Mouse (Mus musculus) embryo, embryonic 9.5 days (tissue): ENCODE measurements around the gene Gm45808.
"Not testable (repeated sequence)": the region's sequence is repeated elsewhere in the genome, so short reads cannot be mapped to it uniquely, and the experiment has no call there.

Source experiments
- DNase-seq: peaks from one replicate; pipeline ENCODE4 v3.0.0-alpha.2; 2017; ENCODE audit errors: extremely low spot score

Gm45808 gene

DNA sequence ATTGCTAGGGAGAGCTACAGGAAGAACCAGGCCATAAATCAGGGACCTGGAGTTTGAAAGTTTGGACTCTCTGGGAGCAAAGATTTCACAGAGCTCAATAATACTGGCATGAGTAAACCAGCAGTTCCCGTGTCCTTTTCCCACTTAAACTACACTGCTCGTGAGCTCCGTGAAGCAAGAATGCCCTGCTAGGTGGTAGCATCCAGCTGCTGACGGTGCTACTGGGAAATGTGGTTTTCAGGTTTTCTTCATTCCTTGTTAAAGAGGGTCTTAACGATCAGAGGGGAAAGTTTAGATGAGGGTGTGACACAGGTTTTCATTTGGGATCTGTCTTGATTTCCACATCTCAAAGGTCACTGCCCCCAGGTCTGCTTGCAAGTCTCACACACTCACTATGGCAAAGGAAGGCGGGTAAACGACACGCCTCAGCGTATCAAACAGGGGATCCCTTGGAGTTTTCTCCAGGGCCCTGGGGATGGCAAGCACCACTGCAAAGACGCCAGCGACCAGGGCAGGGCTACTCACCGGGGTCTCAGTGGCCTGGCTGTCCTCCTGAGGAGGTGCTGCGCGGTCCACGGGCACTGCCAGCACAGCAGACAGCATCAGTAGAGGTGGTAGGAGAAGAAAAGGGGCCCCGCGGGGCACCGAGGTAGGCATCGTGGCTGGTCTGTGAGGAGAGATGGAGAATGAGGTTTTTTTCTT lies 22.7 kb upstream of the Gm45808 start:
- DNase-seq, result no peak

DNA sequence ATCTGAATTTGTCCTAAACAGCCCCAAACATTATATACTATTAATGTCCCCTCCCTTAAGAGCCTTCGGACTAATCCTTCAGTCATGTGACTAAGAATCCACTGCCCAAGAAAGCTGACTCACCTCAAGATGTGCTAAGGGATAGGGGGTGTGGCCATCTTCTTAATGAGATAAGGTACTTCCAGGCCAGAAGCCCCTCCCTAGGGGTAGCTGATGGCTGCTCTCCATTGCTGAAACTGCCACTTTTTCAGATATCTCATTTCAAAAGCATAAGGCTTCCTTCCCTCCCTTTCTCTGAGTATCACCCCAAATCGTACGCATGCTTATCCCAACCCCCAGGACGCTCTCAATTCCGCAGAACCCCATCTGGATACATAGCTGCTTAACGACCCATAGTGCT lies 21.9 kb upstream of the Gm45808 start:
- DNase-seq, result no peak

DNA sequence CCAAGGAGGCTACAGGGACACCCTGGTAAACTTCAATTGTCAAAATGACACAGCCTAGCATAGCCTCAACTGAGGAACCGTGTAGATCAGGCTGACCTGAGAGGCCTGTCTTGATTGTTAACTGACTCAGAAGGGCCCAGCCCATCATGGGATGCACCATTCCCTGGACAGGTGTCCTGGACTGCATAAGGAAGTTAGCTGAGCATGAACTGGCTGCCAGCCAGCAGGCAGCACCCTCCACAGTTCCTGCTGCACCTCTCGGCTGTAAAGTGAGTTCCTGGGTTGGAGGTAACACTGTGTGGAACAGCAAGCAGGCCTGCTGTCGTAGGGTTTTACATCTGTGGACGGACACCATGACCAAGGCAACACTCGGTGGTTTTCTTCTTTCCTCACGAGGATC lies 21.0 kb upstream of the Gm45808 start:
- no peak for DNase-seq

DNA sequence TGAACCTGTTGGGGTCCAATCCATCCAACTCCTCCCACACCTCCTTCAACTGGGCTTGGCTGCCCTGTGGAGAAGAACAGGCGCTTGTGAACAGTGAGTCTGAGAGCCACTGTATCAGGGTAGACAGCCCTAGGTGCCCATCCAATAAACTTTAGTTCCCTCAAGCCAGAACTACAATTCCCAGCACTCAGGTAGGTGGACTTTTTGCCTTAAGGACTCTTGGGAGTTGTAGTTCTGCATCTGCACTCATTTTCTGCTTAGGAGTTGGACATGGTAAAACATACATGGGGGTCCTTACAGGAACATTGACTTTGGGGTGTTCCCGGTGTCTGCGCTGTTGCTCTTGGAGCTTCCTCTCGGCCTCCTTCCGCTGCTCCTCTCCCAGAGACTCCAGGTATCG lies 11.8 kb upstream of the Gm45808 start:
- DNase-seq, result no peak

DNA sequence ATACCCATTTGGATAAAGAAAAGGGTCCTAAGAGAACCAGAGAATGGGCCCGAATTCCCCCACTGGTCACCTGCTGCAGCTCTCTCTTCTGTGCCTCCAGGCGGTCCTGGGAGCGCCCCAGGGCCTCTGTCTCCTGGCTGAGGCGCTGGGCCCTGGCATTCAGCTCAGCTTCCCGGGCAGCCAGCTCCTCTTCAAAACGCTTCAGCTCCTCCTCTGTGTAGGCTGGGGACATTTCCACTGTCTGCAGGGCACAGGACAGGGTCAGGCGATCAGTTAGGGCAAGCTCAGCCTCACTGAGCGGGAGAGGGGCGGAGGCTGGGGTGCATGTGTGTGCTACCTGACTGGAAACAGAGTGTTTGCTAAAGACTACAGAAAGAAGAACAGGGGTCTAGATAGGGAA lies 7.9 kb upstream of the Gm45808 start:
- no peak for DNase-seq

DNA sequence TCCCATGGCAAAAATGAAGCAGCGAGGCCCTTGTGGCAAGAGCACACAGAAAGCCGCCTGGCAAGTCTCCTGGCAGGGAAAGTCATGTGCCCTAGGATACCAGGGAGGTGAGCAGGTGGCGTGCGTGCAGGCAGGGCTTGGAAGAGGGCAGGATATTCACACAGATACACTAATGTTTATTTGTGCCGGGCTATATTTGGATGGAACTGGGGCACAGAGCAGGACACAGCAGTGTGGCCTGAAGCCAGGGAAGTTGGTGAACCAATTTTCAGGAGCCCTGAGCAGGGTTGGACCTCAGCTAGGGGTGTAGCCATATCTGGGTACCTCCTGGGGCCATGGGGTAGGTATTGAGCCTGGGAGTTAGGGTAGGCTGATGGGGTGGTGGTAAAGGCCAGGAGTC lies 6.3 kb upstream of the Gm45808 start:
- no peak for DNase-seq

DNA sequence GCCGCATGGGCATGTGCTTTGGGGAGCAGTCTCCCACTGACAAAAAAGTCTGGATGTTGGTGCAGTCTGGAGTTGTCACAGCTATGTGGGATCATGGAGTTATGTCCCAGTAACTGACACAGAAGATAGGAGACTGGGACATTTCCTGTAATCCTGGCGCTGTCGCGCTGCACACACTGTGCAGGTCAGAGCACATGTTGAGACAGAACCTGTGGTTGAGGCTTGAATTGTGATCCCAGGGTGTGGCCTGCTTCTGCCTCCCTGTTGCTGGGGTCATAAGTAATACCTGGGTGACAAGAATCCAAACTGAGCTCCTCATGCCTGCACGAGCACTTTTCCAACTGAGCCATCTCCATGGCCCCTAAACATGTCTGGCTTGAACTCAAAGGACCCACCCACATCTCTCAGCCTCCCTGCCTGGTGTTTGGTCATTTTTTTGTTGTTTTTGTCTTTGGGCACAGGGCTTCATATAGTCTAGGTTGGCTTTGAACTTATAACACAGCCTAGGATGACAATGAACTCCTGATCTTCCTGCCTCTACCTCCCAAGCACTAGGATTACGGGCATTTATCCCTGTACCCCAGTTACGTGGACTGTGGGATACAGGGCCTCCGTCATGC lies 5.7 kb upstream of the Gm45808 start:
- DNase-seq, result no peak

DNA sequence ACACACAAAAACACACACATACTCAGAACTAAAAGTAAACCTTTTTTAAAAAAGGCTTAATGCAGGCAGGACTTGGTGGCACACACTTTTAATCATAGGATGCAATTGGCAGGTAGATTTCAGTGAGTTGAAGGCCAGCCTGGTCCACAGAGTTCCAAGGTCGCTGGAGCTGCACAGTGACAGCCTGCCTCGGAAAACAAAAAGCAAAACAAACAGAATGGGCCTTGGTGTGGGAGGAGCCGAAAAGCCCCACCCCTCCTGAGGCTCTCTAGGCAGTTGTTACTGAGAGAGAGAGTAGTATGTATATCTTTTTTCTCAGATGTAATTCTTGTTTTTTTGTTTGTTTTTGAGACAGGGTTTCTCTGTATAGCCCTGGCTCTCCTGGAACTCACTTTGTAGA lies 4.7 kb upstream of the Gm45808 start:
- no peak for DNase-seq

DNA sequence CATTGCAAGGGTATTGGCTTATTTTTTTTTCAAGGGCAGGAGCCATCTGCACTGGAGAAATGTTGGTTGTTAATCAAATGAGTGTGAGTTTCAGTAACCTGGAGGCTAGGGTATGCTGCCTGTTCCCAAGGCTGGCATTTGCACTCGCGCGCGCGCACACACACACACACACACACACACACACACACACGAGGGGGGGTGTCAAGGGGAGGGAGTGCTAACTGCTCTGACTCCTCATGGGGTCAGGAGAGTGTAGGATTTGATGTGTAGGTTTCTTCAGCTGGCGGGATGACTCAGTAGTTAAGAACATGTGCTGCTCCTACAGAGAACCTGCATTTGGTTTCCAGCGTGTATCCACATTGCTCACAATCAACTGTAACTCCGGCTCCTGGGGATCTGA lies 4.2 kb upstream of the Gm45808 start:
- peak; percentile 52 for DNase-seq

DNA sequence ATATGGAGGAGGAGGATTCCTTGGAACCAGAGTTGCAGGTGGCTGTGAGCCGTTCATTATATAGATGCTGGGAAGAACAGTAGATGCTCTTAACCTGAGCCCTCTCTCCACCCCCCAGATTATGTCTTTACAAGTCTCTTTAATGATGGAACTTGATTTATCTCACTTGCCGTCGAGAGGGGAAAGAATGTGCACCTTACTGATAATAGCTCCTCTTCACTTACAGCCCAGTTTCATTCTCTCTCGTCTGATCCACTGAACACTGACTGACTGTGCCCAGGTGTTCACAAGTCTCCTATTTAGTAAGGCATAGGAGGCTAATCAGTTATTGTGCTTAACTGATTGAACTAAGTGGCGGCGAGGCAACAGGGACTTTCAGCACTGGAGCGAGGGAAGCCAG lies 3.0 kb upstream of the Gm45808 start:
- DNase-seq, result no peak

DNA sequence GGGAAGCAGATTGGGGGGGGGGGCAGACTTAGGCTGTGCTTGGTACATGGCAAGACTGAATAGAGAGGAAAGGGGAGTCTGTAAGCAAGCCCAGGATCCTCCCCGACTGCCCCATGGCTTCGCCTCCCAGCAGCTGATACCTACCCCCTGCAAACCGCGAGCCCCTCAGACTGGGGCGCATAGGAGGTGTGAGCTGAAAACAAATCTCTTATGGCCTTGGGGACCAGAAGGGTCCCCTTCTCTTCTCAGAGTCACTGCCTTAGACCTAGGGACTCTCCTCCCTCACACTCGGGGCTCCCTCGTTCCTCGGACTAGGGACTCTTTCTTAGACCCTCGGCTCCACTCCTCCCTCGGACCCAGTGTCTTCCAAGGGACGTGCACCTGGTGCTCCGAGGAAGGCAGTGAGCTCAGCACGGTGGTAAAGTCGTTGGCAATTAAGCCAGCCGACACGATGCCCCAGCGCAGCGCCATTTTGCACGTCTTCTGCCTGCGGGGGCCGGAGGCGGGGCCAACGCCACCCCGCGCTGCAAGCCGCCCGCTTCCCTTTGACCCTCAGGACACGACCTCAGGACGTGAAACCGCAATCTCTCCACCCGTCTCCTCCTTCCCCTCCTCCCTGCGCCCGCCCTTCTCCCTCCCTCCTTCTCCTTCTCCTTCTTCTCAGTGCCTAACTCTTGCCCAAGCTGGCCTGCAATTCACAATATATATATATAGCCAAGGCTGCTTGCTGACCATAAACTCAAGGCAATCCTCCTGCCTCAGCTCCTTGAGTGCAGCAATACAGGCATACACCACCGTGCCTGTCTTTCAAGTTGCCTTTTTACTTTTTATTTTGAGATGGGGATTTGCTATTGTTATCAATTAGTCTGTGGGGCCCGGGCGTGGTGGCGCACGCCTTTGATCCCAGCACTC lies 1.9 kb upstream of the Gm45808 start, which contains the start of gene Dhdh:
Dhdh (minus strand) TSS at position 513 of the 912 bp plus-strand sequence.
- peak; percentile 83 for DNase-seq

DNA sequence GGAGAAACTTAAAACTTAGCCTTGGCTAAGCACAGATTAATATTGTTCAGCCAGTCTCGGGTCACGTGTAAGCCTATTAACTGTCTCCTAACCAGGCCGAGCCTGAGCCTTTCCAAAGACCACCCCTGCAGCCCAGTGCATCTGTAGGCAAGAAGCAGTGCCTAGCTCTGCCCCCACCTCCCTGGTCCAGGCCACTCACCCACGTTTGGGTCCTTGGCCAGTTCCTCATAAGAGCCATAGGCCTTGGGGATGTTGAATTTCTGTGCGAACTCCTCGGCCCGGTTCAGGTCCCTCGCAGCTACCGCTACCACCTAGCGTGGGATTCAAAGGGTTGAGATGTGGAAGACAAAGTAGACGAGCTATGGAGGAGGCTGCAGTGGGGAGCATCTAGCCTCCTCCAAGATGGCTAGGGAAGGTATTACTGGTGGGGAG lies 1.3 kb upstream of the Gm45808 start:
- peak; percentile 49 for DNase-seq

DNA sequence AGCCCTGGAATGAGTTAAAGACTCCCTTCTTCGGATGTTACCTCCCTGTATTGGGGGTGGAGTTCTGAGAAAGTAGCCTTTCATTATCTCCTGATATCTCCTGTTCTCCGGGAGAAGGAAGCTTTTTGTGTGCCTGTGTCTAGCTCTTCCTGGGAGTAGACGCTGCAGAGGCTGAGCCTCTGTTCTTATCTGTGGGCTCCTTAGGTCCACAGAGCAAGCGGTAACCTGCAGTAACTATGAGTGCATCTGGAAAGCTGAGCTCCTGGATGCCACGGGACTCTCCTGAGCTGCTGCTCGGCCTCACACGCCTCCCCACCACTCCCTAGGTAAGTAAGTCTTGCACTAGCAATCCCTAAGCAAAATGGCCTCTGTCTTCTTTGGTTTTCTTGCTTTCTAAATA lies 453 bp downstream of the Gm45808 start:
- DNase-seq, result no peak

DNA sequence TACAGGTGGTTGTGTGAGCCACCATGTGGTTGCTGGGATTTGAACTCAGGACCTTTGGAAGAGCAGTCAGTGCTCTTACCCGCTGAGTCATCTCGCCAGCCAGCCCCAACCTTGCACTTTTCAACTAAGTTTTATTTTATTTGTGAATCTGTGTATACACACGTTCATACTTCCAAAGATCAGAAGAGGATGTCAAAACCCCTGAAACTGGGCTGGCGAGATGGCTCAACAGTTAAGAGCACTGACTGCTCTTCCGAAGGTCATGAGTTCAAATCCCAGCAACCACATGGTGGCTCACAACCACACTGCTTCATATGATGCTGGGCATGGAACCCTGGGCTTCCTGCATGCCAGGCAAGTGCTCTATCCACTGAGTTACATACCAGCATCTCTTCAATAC lies 1.6 kb downstream of the Gm45808 start:
- not testable (repeated sequence) for DNase-seq

DNA sequence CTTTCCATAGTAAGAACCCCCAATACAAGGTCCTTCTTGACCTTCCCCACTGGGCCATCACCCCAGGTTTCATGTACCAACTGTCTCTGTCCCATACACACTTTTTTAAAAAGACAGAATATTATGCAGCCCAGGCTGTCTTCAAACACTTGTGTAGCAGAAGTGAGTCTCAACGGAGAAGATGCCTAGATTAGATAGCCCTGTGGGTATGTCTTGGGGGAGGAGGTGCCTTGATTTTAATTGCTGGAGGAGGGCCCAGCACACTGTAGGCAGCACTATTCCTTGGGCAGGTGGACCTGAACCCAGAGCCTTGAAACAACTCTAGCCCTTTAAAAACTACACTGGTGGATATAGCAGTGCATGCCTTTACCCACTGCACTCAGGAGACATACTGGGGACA lies 4.4 kb downstream of the Gm45808 start:
- no peak for DNase-seq

DNA sequence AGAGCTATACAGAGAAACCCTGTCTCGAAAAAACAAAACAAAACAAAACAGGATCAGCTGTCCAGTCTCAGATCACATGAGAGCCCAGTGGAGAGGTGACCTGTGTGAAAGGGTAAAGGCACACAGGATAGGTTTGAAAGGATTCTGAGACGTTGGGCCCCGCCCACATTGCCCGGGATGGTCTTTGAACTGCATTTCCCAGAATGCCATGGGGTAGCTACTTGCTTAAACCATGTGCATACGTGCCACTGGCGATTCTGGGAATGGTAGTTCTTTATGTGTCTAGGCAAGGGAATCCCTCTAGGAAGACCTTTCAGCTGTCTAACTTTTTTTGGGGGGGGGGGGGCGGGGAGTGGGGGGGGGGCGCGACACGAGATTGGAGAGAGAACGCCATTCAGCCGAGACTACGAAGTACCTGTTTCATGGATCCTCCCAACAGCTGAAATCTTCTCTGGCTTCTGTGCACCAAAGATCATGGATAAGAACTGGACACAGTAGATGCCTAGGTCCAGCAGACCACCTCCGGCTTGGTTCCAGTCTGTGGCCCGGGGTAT lies 5.2 kb downstream of the Gm45808 start, which contains the start of gene Tulp2:
Tulp2 (plus strand) TSS at position 504 of the 554 bp plus-strand sequence.
- no peak for DNase-seq

DNA sequence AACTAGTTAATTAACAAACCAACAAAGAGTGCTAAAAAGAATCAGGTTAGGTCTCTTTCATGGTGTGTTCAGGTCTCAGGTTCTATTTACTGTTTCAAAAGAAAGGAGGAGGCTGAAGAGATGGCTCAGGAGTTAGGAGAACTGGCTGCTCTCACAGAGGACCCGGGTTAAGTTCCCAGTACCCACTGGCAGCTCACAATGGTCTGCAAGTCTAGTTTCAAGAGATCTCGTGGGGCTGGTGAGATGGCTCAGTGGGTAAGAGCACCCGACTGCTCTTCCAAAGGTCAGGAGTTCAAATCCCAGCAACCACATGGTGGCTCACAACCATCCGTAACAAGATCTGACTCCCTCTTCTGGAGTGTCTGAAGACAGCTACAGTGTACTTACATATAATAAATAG lies 6.3 kb downstream of the Gm45808 start:
- DNase-seq, result not testable (repeated sequence)

DNA sequence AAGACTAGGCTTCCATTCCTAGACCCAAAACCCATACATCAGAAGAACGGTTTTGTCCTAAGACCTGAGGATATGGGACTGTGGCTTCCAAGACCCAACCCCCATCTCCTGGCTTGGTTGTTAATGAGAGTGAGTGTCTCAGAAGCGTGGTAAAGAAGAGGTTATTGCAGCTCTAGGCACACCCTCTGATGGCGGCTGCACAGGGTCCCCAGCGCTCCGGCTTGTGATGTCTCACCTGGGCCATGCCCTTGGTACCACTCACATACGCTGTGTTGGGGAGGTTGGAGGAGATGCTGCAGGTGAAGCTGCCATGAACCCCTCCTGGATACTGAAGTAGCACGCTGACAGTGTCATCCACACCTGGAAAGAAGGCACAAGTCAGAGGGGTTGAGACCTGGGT lies 7.8 kb downstream of the Gm45808 start:
- no peak for DNase-seq

DNA sequence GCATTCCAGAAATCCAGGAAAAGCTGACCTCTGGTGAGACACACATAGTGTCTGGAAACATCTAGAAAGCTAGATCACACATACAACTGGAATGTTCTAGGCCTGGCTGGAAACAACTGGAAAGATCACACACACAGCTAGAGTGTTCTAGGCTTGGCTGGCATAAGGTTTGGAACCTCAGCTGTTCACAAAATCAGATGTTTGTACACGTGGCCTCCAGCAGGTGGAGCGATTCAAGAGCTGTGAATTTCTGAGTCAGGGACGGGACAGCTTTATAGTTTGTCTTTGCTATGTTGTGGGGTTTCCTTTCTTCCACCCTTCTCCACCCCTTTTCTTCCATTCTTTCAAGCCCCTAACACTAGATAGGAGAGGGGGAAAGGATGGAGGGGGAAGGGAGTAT lies 9.6 kb downstream of the Gm45808 start:
- DNase-seq, result no peak

DNA sequence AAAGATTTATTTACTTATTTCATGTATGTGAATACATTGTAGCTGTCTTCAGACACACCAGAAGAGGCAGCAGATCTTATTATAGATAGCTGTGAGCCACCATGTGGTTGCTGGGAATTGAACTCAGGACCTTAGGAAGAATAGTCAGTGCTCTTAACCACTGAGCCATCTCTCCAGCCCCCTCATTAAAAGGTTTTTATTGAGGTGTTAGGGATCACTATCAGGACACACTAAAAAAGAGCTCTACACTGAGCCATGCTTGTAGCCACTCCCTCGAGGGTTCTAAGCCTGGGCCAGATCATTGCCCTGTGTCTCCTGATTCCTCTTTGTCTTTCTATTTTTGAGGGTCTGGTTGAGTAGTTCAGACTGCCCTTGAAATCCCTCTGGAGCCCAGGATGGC lies 10.2 kb downstream of the Gm45808 start:
- DNase-seq, result no peak

DNA sequence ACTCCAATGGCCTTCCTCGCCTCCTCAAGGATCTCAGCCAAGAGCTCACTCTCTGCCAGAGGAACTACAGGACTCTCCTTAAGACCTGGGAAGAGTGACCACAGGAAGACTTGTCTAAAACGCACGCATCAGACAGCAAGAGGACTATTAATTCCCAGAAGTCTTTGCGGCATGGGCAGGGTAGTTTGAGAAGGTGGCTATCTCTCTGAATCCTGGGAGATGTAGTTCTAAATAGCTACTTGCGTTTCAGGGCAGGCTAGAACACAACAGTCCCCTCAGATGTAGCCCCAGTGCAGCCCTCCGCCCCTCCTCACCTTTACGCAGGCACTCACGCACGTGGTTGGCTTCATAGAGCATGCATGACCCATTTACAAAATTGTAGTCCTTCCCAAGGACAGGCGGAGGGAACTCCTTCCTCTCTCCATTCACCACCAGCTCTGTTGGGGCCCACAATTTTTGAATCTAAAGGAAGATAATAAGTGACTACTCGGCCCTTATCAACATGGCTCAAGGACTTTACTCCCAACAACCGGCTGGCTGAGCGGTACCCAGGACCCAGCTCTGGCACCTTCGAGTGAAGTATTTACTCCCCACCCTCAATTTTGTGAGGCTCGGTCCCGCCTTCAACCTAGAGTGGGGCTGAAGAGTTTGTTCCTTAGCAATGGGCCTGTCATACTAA lies 11.2 kb downstream of the Gm45808 start:
- no peak for DNase-seq

DNA sequence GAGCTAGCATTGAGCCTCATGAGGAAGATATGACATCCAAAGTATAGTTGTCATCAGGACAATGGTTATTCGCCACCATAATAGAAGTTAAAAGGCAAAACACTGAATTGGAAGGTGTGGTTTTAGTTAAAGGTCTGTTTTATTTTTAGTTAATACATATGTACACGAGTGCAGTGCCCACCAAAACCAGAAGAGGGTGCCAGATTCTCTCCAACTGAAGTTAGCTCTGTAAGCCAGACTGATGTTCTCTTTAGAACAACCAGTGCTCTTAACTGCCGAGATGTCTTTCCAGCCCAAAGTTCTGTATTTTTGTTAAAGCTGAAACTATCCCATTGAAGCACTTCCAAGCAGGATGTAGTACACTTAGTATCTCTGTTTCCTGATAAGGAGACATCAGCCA lies 15.7 kb downstream of the Gm45808 start:
- peak; percentile 64 for DNase-seq
